Mouse (Mus musculus): ENCODE data around the gene Grip1.

DNA sequence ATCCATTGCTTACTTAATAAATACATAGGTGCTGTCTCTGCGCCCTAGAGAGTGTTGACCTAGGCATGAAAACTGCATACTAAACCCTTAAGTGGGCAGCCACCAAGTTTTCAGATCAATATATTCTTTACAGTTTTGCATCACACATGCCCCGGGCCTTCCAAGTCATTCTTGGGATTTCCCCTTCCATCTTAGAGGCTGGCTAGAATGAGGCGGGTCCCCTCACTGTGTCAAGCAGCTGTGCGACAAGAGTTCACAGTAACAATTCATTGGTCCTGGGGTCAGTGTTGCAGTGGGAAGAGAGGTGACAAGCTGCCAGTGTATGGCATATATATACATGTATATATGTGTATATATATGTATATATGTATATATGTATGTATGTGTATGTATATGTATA is 388.4 kb downstream of the Grip1 start:
- TF ChIP-seq POLR2A (IDR thresholded peaks at IDR 0.05; ENCODE audit: insufficient read depth, low read depth, low read length), result no peak
- no peak for TF ChIP-seq CTCF (IDR thresholded peaks at IDR 0.05)
- no peak for TF ChIP-seq EP300 (IDR thresholded peaks at IDR 0.05; ENCODE audit: insufficient read depth, low read depth, low read length)
